Mouse (Mus musculus): ENCODE data around the gene Irs3. TPM values are rescaled to one million over a fixed set of nuclear protein-coding genes. Genes with fewer than 3 reads are reported as not detected.

Gene Irs3
- total and polyA plus RNA-seq, 2 experiments from 2014 or later = 0.36 to 1.4 TPM

DNA sequence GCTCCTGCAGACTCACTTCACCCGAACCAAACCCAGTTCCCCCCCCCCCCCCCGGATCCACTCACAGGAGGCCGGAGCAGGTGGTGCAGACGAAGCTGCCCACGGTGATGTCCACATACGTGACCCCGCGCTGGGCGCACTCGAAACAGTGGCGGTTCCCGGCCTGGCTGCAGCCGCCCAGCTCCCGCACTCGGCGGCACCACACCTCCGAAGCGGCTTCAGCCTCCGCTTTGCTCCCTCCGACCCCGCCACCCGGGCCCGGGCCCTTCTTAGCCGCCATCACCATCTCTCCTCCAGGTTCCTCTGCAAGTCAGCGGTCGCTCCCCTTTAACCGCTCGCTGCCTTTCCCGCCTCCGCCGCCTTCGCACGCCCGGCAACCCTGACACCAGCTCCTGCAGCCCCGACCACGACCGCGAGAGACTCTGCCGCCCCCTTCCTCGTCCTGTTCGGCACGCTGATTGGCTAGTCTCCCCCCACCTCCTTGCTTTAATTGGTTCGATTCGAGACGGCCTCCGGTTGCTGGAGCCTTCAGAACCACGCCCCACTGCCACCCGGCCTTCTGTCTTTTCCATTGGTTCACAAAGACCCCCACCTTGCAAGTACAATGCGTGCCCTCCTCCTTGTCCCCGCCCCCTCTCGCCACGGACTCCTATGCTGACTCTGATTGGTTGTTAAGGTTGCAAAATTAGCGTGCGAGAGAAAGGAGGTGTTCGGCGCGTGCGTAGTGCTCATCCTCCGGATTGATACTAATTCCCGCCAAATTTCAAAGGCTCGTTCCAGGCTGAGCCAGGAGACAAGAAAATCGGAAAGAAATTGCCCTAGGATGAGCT, 39.0 kb upstream of the Irs3 start, which contains the start of gene Agfg2:
TSS of gene Agfg2 (minus strand) at position 433 of the 830 bp plus-strand sequence.
- Histone ChIP-seq H3K9me3 (ENCODE audit: low read length) (no peaks in the 10 kb centered on the region), H3K4me2 (ENCODE audit: low read depth, low read length) (peak within 1 kb of the TSS; percentile 96), H3K36me3 (ENCODE audit: insufficient read depth, low read length) (no peaks in the 10 kb centered on the region), H3K27ac (peak within 1 kb of the TSS; percentile 76), H3K4me1 (ENCODE audit: insufficient read depth, low read length) (peaks cover 5% of the 10 kb centered on the region), H3K9ac (replicated peaks; ENCODE audit: low read length) (peak within 1 kb of the TSS; percentile 60), H3K27me3 (ENCODE audit: insufficient read depth, low read length) (no peaks in the 10 kb centered on the region), H3K4me3 (ENCODE audit: low read length) (peak within 1 kb of the TSS; percentile 79)
- DNase-seq (ENCODE audit: low spot score) = peak; percentile 99
- TF ChIP-seq CTCF (IDR thresholded peaks at IDR 0.05; ENCODE audit: low read depth) = peak; percentile 46
- peak; percentile 100 for ATAC-seq
- WGBS = under 1% methylated on average over 59 of the region's 62 CpGs

- DNase-seq (ENCODE audit: low spot score) (peak; percentile 57), ATAC-seq (no peak)
- Histone ChIP-seq H3K27ac (peak overlapping the region; percentile 76), H3K9ac (replicated peaks; ENCODE audit: low read length) (peak overlapping the region; percentile 60), H3K4me1 (ENCODE audit: insufficient read depth, low read length) (peaks cover 5% of the 10 kb centered on the region), H3K36me3 (ENCODE audit: insufficient read depth, low read length) (no peaks in the 10 kb centered on the region), H3K9me3 (ENCODE audit: low read length) (no peaks in the 10 kb centered on the region), H3K4me3 (ENCODE audit: low read length) (peak overlapping the region; percentile 79), H3K4me2 (ENCODE audit: low read depth, low read length) (peak overlapping the region; percentile 96), H3K27me3 (ENCODE audit: insufficient read depth, low read length) (no peaks in the 10 kb centered on the region)
- 11% methylated on average over 27 of the region's 28 CpGs for WGBS
- no peak for TF ChIP-seq CTCF (IDR thresholded peaks at IDR 0.05; ENCODE audit: low read depth)
Observed at GRCm38 (mm10) chr5:137683388-137684293, 38.1 kb upstream of the Irs3 start.

DNA sequence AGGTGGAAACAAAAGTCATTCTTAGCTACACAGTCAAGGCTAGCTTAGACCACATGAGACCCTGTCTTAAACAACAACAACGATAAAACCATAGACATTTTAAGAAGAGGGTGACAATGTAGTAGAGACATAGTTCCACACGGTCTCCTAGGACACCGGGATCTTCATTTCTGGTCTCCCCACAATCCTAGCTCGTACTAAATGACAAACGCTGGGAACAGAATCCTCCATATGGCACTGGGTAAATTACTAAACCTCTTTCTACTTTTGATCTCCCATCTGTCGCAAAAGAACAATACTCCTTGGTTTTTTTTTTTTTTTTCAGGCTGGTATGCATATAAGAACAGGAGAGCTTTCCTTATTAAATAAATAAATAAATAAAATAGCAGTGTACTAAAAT, 37.0 kb upstream of the Irs3 start:
- Histone ChIP-seq H3K27me3 (ENCODE audit: insufficient read depth, low read length) (no peaks in the 10 kb centered on the region), H3K9ac (replicated peaks; ENCODE audit: low read length) (no peak overlapping the region), H3K27ac (no peak overlapping the region), H3K9me3 (ENCODE audit: low read length) (no peaks in the 10 kb centered on the region), H3K36me3 (ENCODE audit: insufficient read depth, low read length) (no peaks in the 10 kb centered on the region), H3K4me1 (ENCODE audit: insufficient read depth, low read length) (peaks cover 5% of the 10 kb centered on the region), H3K4me3 (ENCODE audit: low read length) (0 out of 2 replicates have a peak overlapping the region, but pooled peaks have one; percentile 79), H3K4me2 (ENCODE audit: low read depth, low read length) (peak overlapping the region; percentile 96)
- no peak for TF ChIP-seq CTCF (IDR thresholded peaks at IDR 0.05; ENCODE audit: low read depth)
- no peak for DNase-seq (ENCODE audit: low spot score)
- WGBS = 73% methylated on average over 6 of the region's 6 CpGs
- no peak for ATAC-seq

DNA sequence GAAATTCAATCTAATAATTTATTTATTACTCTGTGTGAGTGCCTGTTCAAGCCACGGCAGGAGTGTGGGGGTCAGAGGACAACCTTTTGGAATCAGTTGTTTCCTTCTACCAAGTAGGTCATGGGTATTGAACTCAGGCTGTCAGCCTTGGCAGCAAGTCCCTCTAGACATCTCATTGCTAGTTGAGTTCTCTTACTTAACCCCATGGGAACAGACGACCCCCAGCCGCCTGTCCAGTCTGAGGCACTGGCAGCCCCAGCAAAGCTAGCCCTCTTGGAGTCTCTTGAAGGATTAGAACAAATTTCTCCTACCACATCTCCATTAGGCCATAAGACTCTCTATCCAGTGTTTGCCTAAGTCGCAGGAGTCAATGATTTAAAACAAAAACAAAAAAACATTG, 34.2 kb upstream of the Irs3 start:
- Histone ChIP-seq H3K9ac (replicated peaks; ENCODE audit: low read length) (no peak overlapping the region), H3K27ac (no peak overlapping the region), H3K4me3 (ENCODE audit: low read length) (no peak overlapping the region), H3K36me3 (ENCODE audit: insufficient read depth, low read length) (no peaks in the 10 kb centered on the region), H3K4me1 (ENCODE audit: insufficient read depth, low read length) (peaks cover 5% of the 10 kb centered on the region), H3K4me2 (ENCODE audit: low read depth, low read length) (no peak overlapping the region), H3K9me3 (ENCODE audit: low read length) (no peaks in the 10 kb centered on the region), H3K27me3 (ENCODE audit: insufficient read depth, low read length) (no peaks in the 10 kb centered on the region)
- TF ChIP-seq CTCF (IDR thresholded peaks at IDR 0.05; ENCODE audit: low read depth) = no peak
- whole genome bisulfite sequencing = 83% methylated on average over 4 of the region's 4 CpGs
- ATAC-seq (no peak), DNase-seq (ENCODE audit: low spot score) (no peak)

- DNase-seq (ENCODE audit: low spot score) (no peak), ATAC-seq (no peak)
- Histone ChIP-seq H3K36me3 (ENCODE audit: insufficient read depth, low read length) (no peaks in the 10 kb centered on the region), H3K4me1 (ENCODE audit: insufficient read depth, low read length) (peaks cover 5% of the 10 kb centered on the region), H3K9me3 (ENCODE audit: low read length) (no peaks in the 10 kb centered on the region), H3K27ac (no peak overlapping the region), H3K4me3 (ENCODE audit: low read length) (no peak overlapping the region), H3K27me3 (ENCODE audit: insufficient read depth, low read length) (no peaks in the 10 kb centered on the region), H3K9ac (replicated peaks; ENCODE audit: low read length) (no peak overlapping the region), H3K4me2 (ENCODE audit: low read depth, low read length) (no peak overlapping the region)
- 90% methylated on average over 3 of the region's 3 CpGs for WGBS
- TF ChIP-seq CTCF (IDR thresholded peaks at IDR 0.05; ENCODE audit: low read depth) = no peak
Observed at GRCm38 (mm10) chr5:137678736-137679135, 33.2 kb upstream of the Irs3 start.

DNA sequence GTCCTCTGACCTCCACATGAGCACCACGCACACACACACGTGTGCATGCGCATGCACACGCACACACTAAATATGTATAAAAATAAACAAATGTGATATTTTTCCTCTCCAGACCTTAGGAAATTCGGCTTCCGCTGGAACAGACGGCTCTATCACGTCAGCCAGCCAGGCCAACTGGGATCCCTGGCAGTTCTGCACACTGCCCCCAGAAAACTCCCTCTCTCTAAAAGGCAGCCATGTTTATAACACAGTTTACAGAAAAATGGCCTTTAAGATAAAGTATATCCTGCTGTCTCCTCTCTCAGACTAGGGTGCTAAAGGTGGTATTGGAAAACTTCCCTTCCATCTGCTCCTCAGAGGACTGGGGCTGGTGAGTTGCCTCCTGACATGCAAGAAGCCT, 32.3 kb upstream of the Irs3 start:
- Histone ChIP-seq H3K27me3 (ENCODE audit: insufficient read depth, low read length) (no peaks in the 10 kb centered on the region), H3K4me2 (ENCODE audit: low read depth, low read length) (no peak overlapping the region), H3K4me3 (ENCODE audit: low read length) (no peak overlapping the region), H3K9me3 (ENCODE audit: low read length) (no peaks in the 10 kb centered on the region), H3K9ac (replicated peaks; ENCODE audit: low read length) (no peak overlapping the region), H3K4me1 (ENCODE audit: insufficient read depth, low read length) (peaks cover 5% of the 10 kb centered on the region), H3K27ac (no peak overlapping the region), H3K36me3 (ENCODE audit: insufficient read depth, low read length) (no peaks in the 10 kb centered on the region)
- no peak for TF ChIP-seq CTCF (IDR thresholded peaks at IDR 0.05; ENCODE audit: low read depth)
- WGBS = 95% methylated on average over 8 of the region's 8 CpGs
- ATAC-seq (no peak), DNase-seq (ENCODE audit: low spot score) (no peak)

Measured in hindbrain, postnatal 0 days (tissue).